Mouse (Mus musculus) midbrain, embryonic 14.5 days (tissue): Measurements from ENCODE around the gene Htra3. TPM values are rescaled to one million over a fixed set of nuclear protein-coding genes. Genes with fewer than 3 reads are reported as not detected.

Experiments used
- ATAC-seq: fragments of 200-750 bp; cut with Nextera tagmentation; 2 replicates; pipeline ENCODE4 v1.8.0; 2017; ENCODE audit warnings: moderate number of reproducible peaks, moderate library complexity; ENCODE audit not compliant: low FRiP score, low TSS enrichment
- DNase-seq: peaks from one replicate; pipeline ENCODE4 v3.0.0-alpha.2; 2015
- H3K27ac ChIP-seq: fragments of 300-500 bp; sonication (generic); replicated peaks from 2 replicates; pipeline ENCODE4 v1.5.1; 2014; ENCODE audit warnings: mild to moderate bottlenecking, low read depth, low read length, moderate library complexity
- H3K27me3 ChIP-seq: fragments of 300-500 bp; sonication (generic); 2 replicates; pipeline ENCODE4 v1.6.1; 2014; ENCODE audit warnings: low read length, control low read depth, mixed read lengths; ENCODE audit not compliant: control insufficient read depth, insufficient read depth
- H3K36me3 ChIP-seq: fragments of 300-500 bp; sonication (generic); 2 replicates; pipeline ENCODE4 v1.6.1; 2014; ENCODE audit warnings: low read length, control low read depth; ENCODE audit not compliant: control insufficient read depth, insufficient read depth
- H3K4me1 ChIP-seq: fragments of 300-500 bp; sonication (generic); 2 replicates; pipeline ENCODE4 v1.6.1; 2014; ENCODE audit warnings: mild to moderate bottlenecking, antibody characterized with exemption, low read length, control low read depth; ENCODE audit not compliant: control insufficient read depth, insufficient read depth
- H3K4me2 ChIP-seq: fragments of 300-500 bp; sonication (generic); 2 replicates; pipeline ENCODE4 v1.6.1; 2014; ENCODE audit warnings: mild to moderate bottlenecking, low read length, moderate library complexity
- H3K4me3 ChIP-seq: fragments of 300-500 bp; sonication (generic); replicated peaks from 2 replicates; pipeline ENCODE4 v1.5.1; 2014; ENCODE audit warnings: low read depth, low read length
- H3K9ac ChIP-seq: fragments of 300-500 bp; sonication (generic); replicated peaks from 2 replicates; pipeline ENCODE4 v1.6.1; 2014; ENCODE audit warnings: mild to moderate bottlenecking, low read length, moderate library complexity
- H3K9me3 ChIP-seq: fragments of 300-500 bp; sonication (generic); 2 replicates; pipeline ENCODE4 v1.6.1; 2016; ENCODE audit warnings: low read length, control low read depth, mixed read lengths; ENCODE audit not compliant: control insufficient read depth
- WGBS: fragments of 180-500 bp; shearing (Covaris S2); extraction: QIAGEN DNeasy Blood & Tissue Kit; methylation state at CpG from one replicate; pipeline ENCODE4 v1.1.7; 2014; 5-methylcytosine and 5-hydroxymethylcytosine counted together
- polyA plus RNA-seq: library from polyadenylated mRNA; unstranded; fragments of >200 nt; fragmentation: Nextera tagmentation; extraction: Ambion mirVana; gene quantifications from 2 replicates; pipeline ENCODE4 v1.2.1, GENCODE M21; 2014

Gene Htra3
- polyA plus RNA-seq, 1 experiment from 2014 or later: 11.4 TPM

DNA sequence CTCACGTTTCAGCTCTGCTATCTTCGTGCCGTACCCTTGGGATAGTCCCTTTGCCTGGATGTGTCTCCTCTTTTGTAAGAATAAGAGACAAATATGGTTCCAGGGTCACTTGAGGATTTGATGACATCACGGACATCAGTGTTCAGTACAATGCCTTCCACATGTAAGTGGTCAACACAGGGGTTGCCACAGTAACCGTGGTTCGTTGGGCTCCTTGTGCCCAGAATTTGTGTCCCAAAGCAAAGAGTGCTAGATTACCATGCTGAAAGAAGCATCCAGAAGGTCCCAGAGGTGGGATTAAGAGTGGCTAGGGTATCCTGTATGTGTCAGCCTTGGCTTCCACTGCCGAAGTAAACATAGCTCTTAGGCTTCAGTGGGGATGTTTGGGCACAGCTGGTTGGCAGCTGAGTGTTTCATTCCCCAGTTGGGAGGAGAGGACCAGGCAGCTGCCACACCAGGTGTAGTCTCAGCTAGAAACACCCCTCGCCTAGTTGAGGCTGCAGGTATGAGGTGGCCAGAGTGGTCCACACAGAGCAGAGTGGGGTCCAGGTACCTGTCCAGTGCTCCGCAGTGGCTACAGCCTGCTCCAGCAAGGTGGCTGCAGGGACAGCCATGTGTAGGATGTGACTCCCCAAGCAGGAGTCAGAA is 36.1 kb downstream of the Htra3 start:
- H3K9me3 ChIP-seq: no peaks in the 10 kb centered on the region
- H3K36me3 ChIP-seq: no peaks in the 10 kb centered on the region
- no peak overlapping the region for H3K9ac ChIP-seq
- no peak overlapping the region for H3K27ac ChIP-seq
- no peak overlapping the region for H3K4me2 ChIP-seq
- no peak overlapping the region for H3K4me3 ChIP-seq
- ATAC-seq: no peak
- 83% methylated on average over 9 of the region's 9 CpGs for WGBS
- no peak for DNase-seq
- no peaks in the 10 kb centered on the region for H3K4me1 ChIP-seq
- no peaks in the 10 kb centered on the region for H3K27me3 ChIP-seq

- Histone ChIP-seq H3K9me3 (no peaks in the 10 kb centered on the region), H3K36me3 (no peaks in the 10 kb centered on the region), H3K4me3 (no peak overlapping the region), H3K4me2 (no peak overlapping the region), H3K27me3 (no peaks in the 10 kb centered on the region), H3K27ac (no peak overlapping the region), H3K9ac (no peak overlapping the region), H3K4me1 (no peaks in the 10 kb centered on the region)
- DNase-seq (no peak), ATAC-seq (no peak)
- WGBS: 61% methylated on average over 10 of the region's 10 CpGs
These were observed 37.5 kb downstream of the Htra3 start for GRCm38 (mm10) chr5:35641961-35642584.

GRCm38 (mm10) chr5:35636016-35636415 is 43.6 kb downstream of the Htra3 start:
- Histone ChIP-seq H3K4me2 (no peak overlapping the region), H3K9ac (no peak overlapping the region), H3K9me3 (no peaks in the 10 kb centered on the region), H3K27ac (no peak overlapping the region), H3K4me1 (no peaks in the 10 kb centered on the region), H3K27me3 (no peaks in the 10 kb centered on the region), H3K4me3 (no peak overlapping the region), H3K36me3 (no peaks in the 10 kb centered on the region)
- ATAC-seq (no peak), DNase-seq (no peak)
- WGBS: 89% methylated on average over 2 of the region's 2 CpGs

DNA sequence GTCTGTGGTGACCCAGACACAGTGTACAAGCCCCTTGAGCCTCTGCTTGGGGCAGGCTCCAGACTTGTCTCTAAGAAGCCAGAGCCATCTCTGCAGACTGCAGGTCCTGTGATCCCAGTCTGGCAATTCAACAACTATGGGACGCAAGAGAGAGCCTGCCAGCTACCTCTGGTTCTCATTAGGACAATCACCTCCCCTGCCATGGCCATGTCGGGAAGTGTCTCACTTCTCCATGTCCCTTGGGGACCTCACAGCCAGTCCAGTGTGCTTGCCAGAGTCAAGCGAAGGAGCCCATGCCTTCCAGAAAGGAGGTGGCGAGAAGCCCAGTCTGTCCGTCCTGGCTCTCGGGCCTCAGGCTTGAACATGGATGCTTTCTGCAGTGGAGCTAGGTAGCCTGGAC is 46.7 kb downstream of the Htra3 start:
- DNase-seq: no peak
- Histone ChIP-seq H3K4me2 (no peak overlapping the region), H3K9ac (no peak overlapping the region), H3K36me3 (no peaks in the 10 kb centered on the region), H3K4me1 (no peaks in the 10 kb centered on the region), H3K9me3 (no peaks in the 10 kb centered on the region), H3K4me3 (no peak overlapping the region), H3K27me3 (no peaks in the 10 kb centered on the region), H3K27ac (no peak overlapping the region)
- 87% methylated on average over 6 of the region's 6 CpGs for WGBS
- no peak for ATAC-seq

GRCm38 (mm10) chr5:35631755-35632154 is 47.8 kb downstream of the Htra3 start:
- no peaks in the 10 kb centered on the region for H3K27me3 ChIP-seq
- H3K36me3 ChIP-seq: no peaks in the 10 kb centered on the region
- H3K4me1 ChIP-seq: no peaks in the 10 kb centered on the region
- H3K4me2 ChIP-seq: no peak overlapping the region
- H3K9me3 ChIP-seq: no peaks in the 10 kb centered on the region
- no peak overlapping the region for H3K4me3 ChIP-seq
- ATAC-seq (no peak), DNase-seq (no peak)
- 79% methylated on average over 5 of the region's 5 CpGs for WGBS
- no peak overlapping the region for H3K9ac ChIP-seq
- no peak overlapping the region for H3K27ac ChIP-seq

DNA sequence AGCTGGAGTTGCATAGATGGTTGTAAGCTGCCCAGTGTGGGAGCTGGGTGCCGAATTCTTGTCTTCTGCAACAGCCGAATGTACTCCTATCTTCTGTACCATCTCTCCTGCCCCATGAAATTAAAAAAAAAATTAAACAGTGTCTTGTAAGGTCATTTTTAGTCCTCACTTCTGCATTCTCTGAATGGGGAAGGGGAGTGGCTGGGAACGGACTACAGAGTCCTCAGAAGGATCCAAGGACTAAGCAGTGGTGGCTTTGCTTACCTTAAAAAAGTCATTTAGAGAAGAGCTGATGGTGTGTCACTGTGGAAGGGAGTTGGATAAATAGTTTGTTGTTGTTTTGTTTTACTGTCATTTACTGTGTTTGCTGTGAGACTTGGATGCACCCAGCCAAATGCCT is 48.4 kb downstream of the Htra3 start:
- H3K4me1 ChIP-seq: no peaks in the 10 kb centered on the region
- DNase-seq (no peak), ATAC-seq (no peak)
- H3K36me3 ChIP-seq: no peaks in the 10 kb centered on the region
- H3K9me3 ChIP-seq: no peaks in the 10 kb centered on the region
- no peak overlapping the region for H3K9ac ChIP-seq
- H3K27ac ChIP-seq: no peak overlapping the region
- WGBS: 91% methylated on average over 3 of the region's 3 CpGs
- no peak overlapping the region for H3K4me3 ChIP-seq
- H3K27me3 ChIP-seq: no peaks in the 10 kb centered on the region
- no peak overlapping the region for H3K4me2 ChIP-seq

- Histone ChIP-seq H3K27me3 (no peaks in the 10 kb centered on the region), H3K4me1 (no peaks in the 10 kb centered on the region), H3K27ac (no peak overlapping the region), H3K9me3 (no peaks in the 10 kb centered on the region), H3K9ac (no peak overlapping the region), H3K36me3 (no peaks in the 10 kb centered on the region), H3K4me3 (no peak overlapping the region), H3K4me2 (no peak overlapping the region)
- DNase-seq: no peak
- 93% methylated on average over 1 of the region's 1 CpGs for WGBS
- ATAC-seq: no peak
These were observed 48.9 kb downstream of the Htra3 start for GRCm38 (mm10) chr5:35630706-35631105.

DNA sequence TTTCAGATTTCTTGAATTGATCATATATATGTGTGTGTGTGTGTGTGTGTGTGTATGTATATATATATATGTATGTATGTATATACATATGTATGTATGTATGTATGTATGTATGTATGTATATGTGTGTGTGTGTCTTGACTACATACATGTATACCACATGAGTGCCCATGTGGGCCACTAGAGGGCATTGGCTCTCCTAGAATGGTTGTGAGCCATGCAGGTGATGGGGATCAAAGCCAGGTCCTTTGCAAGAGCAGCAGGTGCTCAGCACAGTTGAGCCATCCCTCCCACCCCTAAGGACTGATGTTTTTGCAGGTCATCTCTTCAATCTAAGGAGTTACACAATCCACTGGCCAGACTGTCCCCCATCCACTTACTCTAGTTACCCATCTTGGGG is 50.2 kb downstream of the Htra3 start:
- ATAC-seq (no peak), DNase-seq (no peak)
- no peak overlapping the region for H3K4me2 ChIP-seq
- no peaks in the 10 kb centered on the region for H3K27me3 ChIP-seq
- H3K4me3 ChIP-seq: no peak overlapping the region
- no peak overlapping the region for H3K9ac ChIP-seq
- no peaks in the 10 kb centered on the region for H3K36me3 ChIP-seq
- no peak overlapping the region for H3K27ac ChIP-seq
- no peaks in the 10 kb centered on the region for H3K4me1 ChIP-seq
- H3K9me3 ChIP-seq: no peaks in the 10 kb centered on the region

- no peaks in the 10 kb centered on the region for H3K4me1 ChIP-seq
- DNase-seq: peak; percentile 47
- ATAC-seq: no peak
These were observed 50.9 kb downstream of the Htra3 start for GRCm38 (mm10) chr5:35628685-35629084.

More at GRCm38 (mm10) chr5:35628685-35629084, 50.9 kb downstream of the Htra3 start:
- WGBS: 52% methylated on average over 1 of the region's 1 CpGs
- Histone ChIP-seq H3K27ac (no peak overlapping the region), H3K4me2 (no peak overlapping the region), H3K27me3 (no peaks in the 10 kb centered on the region), H3K36me3 (no peaks in the 10 kb centered on the region), H3K9ac (no peak overlapping the region), H3K4me3 (no peak overlapping the region), H3K9me3 (no peaks in the 10 kb centered on the region)
